ENCODE assay signal across 8 mouse cellular contexts in the genomic region with DNA sequence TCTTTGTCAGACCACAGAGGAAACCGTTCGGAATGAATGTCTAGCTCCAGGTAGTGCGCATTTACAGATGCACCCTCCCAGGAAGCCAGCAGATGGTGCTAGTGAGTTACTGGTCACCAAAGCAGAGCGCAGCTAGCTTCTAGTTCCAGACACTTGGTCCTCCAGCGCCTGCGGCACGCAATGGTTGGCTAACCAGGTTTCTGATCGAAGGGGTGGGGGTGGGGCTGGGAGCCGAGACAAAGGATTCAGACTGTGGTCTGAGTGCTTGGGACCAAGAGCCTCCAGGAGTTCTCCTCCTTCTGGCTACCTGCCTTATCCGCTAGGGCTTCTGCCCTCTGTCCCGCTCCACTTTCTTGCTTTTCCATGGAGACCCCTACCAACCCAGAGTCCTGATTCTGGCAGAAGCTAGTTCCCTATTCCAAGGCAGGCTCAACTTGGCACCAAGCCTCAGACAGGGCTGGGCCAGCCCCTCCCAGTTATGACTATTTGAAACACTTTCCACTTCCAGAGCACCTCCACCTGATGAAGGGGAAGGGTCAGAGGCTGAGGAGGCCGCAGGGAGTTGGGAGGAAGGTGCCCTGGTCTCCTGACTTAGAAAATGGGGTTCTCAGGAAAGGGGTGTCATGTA. TPM values are rescaled to one million over a fixed set of nuclear protein-coding genes. Genes with fewer than 3 reads are reported as not detected.
DNase-seq lines count a peak whose midpoint lies in the region; ATAC-seq and TF ChIP-seq lines count a peak whose summit lies in the region.

No protein-coding gene starts in this region.

- H3K27me3 ChIP-seq in embryonic facial prominence, embryonic 10.5 days (replicated peaks; ENCODE audit: low read depth, poor library complexity, severe bottlenecking), result peaks cover 71% of the 10 kb centered on the region
- H3K27me3 ChIP-seq in limb, embryonic 13.5 days, result peaks cover 12% of the 10 kb centered on the region
- peaks cover 4% of the 10 kb centered on the region; the same call in 1 of the 2 replicates for H3K27me3 ChIP-seq in midbrain, embryonic 14.5 days (ENCODE audit: control insufficient read depth, insufficient read depth, low read length)
- no peaks in the 10 kb centered on the region for H3K27me3 ChIP-seq in small intestine, adult 2 months (ENCODE audit: control insufficient read depth, insufficient read depth, low read length)

- no peaks in the 10 kb centered on the region for H3K36me3 ChIP-seq in embryonic facial prominence, embryonic 10.5 days (replicated peaks)
- no peaks in the 10 kb centered on the region for H3K36me3 ChIP-seq in limb, embryonic 13.5 days
- H3K36me3 ChIP-seq in midbrain, embryonic 14.5 days (ENCODE audit: control insufficient read depth, insufficient read depth, low read length), result no peaks in the 10 kb centered on the region
- H3K36me3 ChIP-seq in small intestine, adult 2 months (ENCODE audit: control insufficient read depth, insufficient read depth, low read length), result no peaks in the 10 kb centered on the region

- H3K4me2 ChIP-seq in limb, embryonic 13.5 days (replicated peaks), result peak overlapping the region; percentile 56
- peak overlapping the region; percentile 47 for H3K4me2 ChIP-seq in midbrain, embryonic 14.5 days (ENCODE audit: low read length)

- ATAC-seq in limb, embryonic 13.5 days (ENCODE audit: low FRiP score, low read depth), result peak; percentile 19; the same call in 1 of the 2 replicates
- peak; percentile 36; the same call in 1 of the 2 replicates for ATAC-seq in midbrain, embryonic 14.5 days (ENCODE audit: low FRiP score, low TSS enrichment)

- H3K27ac ChIP-seq in embryonic facial prominence, embryonic 10.5 days (replicated peaks), result peak overlapping the region; percentile 84
- H3K27ac ChIP-seq in limb, embryonic 13.5 days, result no peak overlapping the region
- H3K27ac ChIP-seq in midbrain, embryonic 14.5 days (replicated peaks; ENCODE audit: low read depth, low read length), result no peak overlapping the region
- H3K27ac ChIP-seq in small intestine, adult 2 months (ENCODE audit: insufficient read depth, low read depth, low read length), result no peak overlapping the region

- H3K4me1 ChIP-seq in embryonic facial prominence, embryonic 10.5 days, result peaks cover 60% of the 10 kb centered on the region
- H3K4me1 ChIP-seq in limb, embryonic 13.5 days, result peaks cover 63% of the 10 kb centered on the region
- H3K4me1 ChIP-seq in midbrain, embryonic 14.5 days (ENCODE audit: control insufficient read depth, insufficient read depth, low read length), result peaks cover 28% of the 10 kb centered on the region
- H3K4me1 ChIP-seq in small intestine, adult 2 months (ENCODE audit: control insufficient read depth, insufficient read depth, insufficient read length, low read length), result peaks cover 18% of the 10 kb centered on the region

- no peaks in the 10 kb centered on the region for H3K9me3 ChIP-seq in embryonic facial prominence, embryonic 10.5 days
- H3K9me3 ChIP-seq in limb, embryonic 13.5 days, result no peaks in the 10 kb centered on the region
- H3K9me3 ChIP-seq in midbrain, embryonic 14.5 days (ENCODE audit: control insufficient read depth, low read length), result no peaks in the 10 kb centered on the region

- WGBS in embryonic facial prominence, embryonic 10.5 days, result 8% methylated on average over 12 of the region's 12 CpGs
- WGBS in limb, embryonic 13.5 days, result 11% methylated on average over 12 of the region's 12 CpGs
- WGBS in midbrain, embryonic 14.5 days, result 11% methylated on average over 12 of the region's 12 CpGs
- 12% methylated on average over 12 of the region's 12 CpGs for WGBS in small intestine, adult 2 months

- H3K4me3 ChIP-seq in embryonic facial prominence, embryonic 10.5 days, result peak overlapping the region; percentile 43
- peak overlapping the region; percentile 15; the same call in 1 of the 2 replicates for H3K4me3 ChIP-seq in limb, embryonic 13.5 days
- no peak overlapping the region for H3K4me3 ChIP-seq in midbrain, embryonic 14.5 days (replicated peaks; ENCODE audit: low read depth, low read length)
- peak overlapping the region; percentile 32 for H3K4me3 ChIP-seq in small intestine, adult 2 months (ENCODE audit: low read depth, low read length)

- peak; percentile 92 for DNase-seq in 3T3-L1 (ENCODE audit: low read depth, low spot score)
- DNase-seq in adrenal gland, adult 8-10 months, result peak; percentile 64
- DNase-seq in embryonic facial prominence, embryonic 10.5 days (ENCODE audit: low spot score), result peak; percentile 90
- DNase-seq in heart, adult 8-10 months (ENCODE audit: low spot score), result peak; percentile 81
- peak; percentile 71 to 81 for DNase-seq in kidney, adult 8-10 months
- peak; percentile 90 for DNase-seq in midbrain, embryonic 14.5 days

- peak; percentile 23; the same call in 1 of the 2 replicates for TF ChIP-seq POLR2A in small intestine, adult 2 months (IDR thresholded peaks at IDR 0.05; ENCODE audit: low read depth, low read length)

- peak; percentile 94; the same call in 1 of the 2 replicates for TF ChIP-seq CTCF in small intestine, adult 2 months (IDR thresholded peaks at IDR 0.05; ENCODE audit: extremely low read depth, insufficient read length, insufficient replicate concordance, low read depth, low read length)

- peak overlapping the region; percentile 43; the same call in 1 of the 2 replicates for H3K9ac ChIP-seq in limb, embryonic 13.5 days
- no peak overlapping the region for H3K9ac ChIP-seq in midbrain, embryonic 14.5 days (replicated peaks; ENCODE audit: low read length)

RNA-seq across cellular contexts. Expression of gene Hsd11b2, which starts 2.4 kb away (rescaled TPM):
- under 1 TPM; 0.56 to 0.98 (median 0.82) TPM for total RNA-seq in adrenal gland, adult 8-10 months (2022)
- 18.8 and 22.2 TPM in 2 replicates for polyA plus RNA-seq in embryonic facial prominence, embryonic 10.5 days (2016; fragmentation: Nextera tagmentation; extraction: Ambion mirVana)
- under 1 TPM in 1 of 4 experiments, not detected in 3; 0.22 TPM for total RNA-seq in heart, adult 8-10 months (2022)
- 5.9 and 7.6 TPM in 2 replicates for polyA plus RNA-seq in limb, embryonic 13.5 days (2015; fragmentation: Nextera tagmentation; extraction: Ambion mirVana)
- 5.9 and 9.7 TPM in 2 replicates for polyA plus RNA-seq in midbrain, embryonic 14.5 days (2014; fragmentation: Nextera tagmentation; extraction: Ambion mirVana)
- polyA plus RNA-seq in small intestine, adult 2 months (2012; rRNA removed), result 5.0 and 12.2 TPM in 2 replicates

RNA-seq across cellular contexts. Expression of gene Zdhhc1, which starts 19.4 kb away (rescaled TPM):
- total RNA-seq in adrenal gland, adult 8-10 months (2022), result 10 to 100 TPM; 20.6 to 40.1 (median 31.3) TPM
- 19.2 and 20.5 TPM in 2 replicates for polyA plus RNA-seq in embryonic facial prominence, embryonic 10.5 days (2016; fragmentation: Nextera tagmentation; extraction: Ambion mirVana)
- total RNA-seq in heart, adult 8-10 months (2022), result 10 to 100 TPM; 13.0 to 15.3 (median 13.5) TPM
- 42.5 and 45.3 TPM in 2 replicates for polyA plus RNA-seq in limb, embryonic 13.5 days (2015; fragmentation: Nextera tagmentation; extraction: Ambion mirVana)
- polyA plus RNA-seq in midbrain, embryonic 14.5 days (2014; fragmentation: Nextera tagmentation; extraction: Ambion mirVana), result 25.2 and 26.4 TPM in 2 replicates
- 14.8 and 15.2 TPM in 2 replicates for polyA plus RNA-seq in small intestine, adult 2 months (2012; rRNA removed)

RNA-seq across cellular contexts. Expression of gene Tppp3, which starts 44.8 kb away (rescaled TPM):
- 10 to 100 TPM; 28.3 to 40.2 (median 33.0) TPM for total RNA-seq in adrenal gland, adult 8-10 months (2022)
- 35.7 and 48.8 TPM in 2 replicates for polyA plus RNA-seq in embryonic facial prominence, embryonic 10.5 days (2016; fragmentation: Nextera tagmentation; extraction: Ambion mirVana)
- 10 to 100 TPM; 25.8 to 42.5 (median 34.9) TPM for total RNA-seq in heart, adult 8-10 months (2022)
- polyA plus RNA-seq in limb, embryonic 13.5 days (2015; fragmentation: Nextera tagmentation; extraction: Ambion mirVana), result 65.4 and 71.1 TPM in 2 replicates
- polyA plus RNA-seq in midbrain, embryonic 14.5 days (2014; fragmentation: Nextera tagmentation; extraction: Ambion mirVana), result 91.3 and 108 TPM in 2 replicates
- polyA plus RNA-seq in small intestine, adult 2 months (2012; rRNA removed), result 36.9 and 60.5 TPM in 2 replicates

RNA-seq across cellular contexts. Expression of gene Atp6v0d1, which starts 49.7 kb away (rescaled TPM):
- total RNA-seq in adrenal gland, adult 8-10 months (2022), result 100 to 1,000 TPM; 113 to 135 (median 122) TPM
- polyA plus RNA-seq in embryonic facial prominence, embryonic 10.5 days (2016; fragmentation: Nextera tagmentation; extraction: Ambion mirVana), result 64.7 and 64.9 TPM in 2 replicates
- total RNA-seq in heart, adult 8-10 months (2022), result 10 to 100 TPM; 41.6 to 53.8 (median 51.7) TPM
- polyA plus RNA-seq in limb, embryonic 13.5 days (2015; fragmentation: Nextera tagmentation; extraction: Ambion mirVana), result 82.5 and 83.5 TPM in 2 replicates
- polyA plus RNA-seq in midbrain, embryonic 14.5 days (2014; fragmentation: Nextera tagmentation; extraction: Ambion mirVana), result 227 and 250 TPM in 2 replicates
- polyA plus RNA-seq in small intestine, adult 2 months (2012; rRNA removed), result 41.9 and 70.8 TPM in 2 replicates
